Mouse (Mus musculus): ENCODE data around the gene Gm2056.
"Not testable (repeated sequence)": the region's sequence is repeated elsewhere in the genome, so short reads cannot be mapped to it uniquely, and the experiment has no call there.

The Gm2056 gene

GRCm38 (mm10) chr12:88026704-88027103 lies at the start of gene Gm2056:
Gene Gm2056 (plus strand): TSS chr12:88027004.
- DNase-seq (ENCODE audit: low read depth): not testable (repeated sequence)

DNA sequence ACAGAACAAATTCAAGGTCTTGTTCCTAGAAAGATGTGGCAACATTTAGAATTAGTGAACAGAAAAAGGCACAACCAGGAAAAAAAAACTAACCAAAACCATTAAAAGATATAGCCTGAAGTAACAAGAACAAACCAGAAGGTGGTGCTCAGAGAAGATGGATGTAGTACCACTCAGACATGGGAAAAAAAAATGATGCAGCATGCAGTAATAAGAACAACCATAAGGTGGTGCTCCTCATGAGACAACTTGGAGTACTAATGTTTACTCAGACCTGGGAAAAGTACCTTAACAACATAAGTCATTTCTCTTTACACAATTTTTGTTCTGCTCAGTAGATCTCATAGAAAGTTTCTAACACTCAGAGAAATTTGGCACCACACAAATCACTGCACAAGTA lies 42.8 kb upstream of the Gm2056 start:
- not testable (repeated sequence) for DNase-seq (ENCODE audit: low read depth)

GRCm38 (mm10) chr12:88004118-88004517 lies 22.7 kb upstream of the Gm2056 start:
- DNase-seq (ENCODE audit: low read depth): not testable (repeated sequence)

DNA sequence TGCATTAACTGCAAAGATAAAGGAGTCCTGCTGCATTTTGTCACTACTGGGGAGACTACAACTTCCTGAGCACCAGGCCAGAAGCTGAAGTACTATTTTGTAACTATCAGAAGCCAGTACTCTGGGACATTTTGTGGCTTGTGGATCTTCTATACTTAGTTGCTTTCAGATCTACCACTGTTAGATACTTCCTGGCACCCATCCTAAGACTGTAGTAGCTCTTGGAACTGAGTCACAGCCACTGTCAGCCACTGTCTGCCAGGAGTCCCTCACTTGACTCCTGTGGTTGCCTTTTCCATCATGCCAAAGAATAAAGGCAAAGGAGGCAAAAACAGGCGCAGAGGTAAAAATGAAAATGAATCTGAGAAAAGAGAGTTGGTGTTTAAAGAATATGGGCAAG lies 15.3 kb upstream of the Gm2056 start, which contains the start of gene Gm2075:
Gene Gm2075 (plus strand): TSS at position 301 of the 400 bp plus-strand sequence.
- DNase-seq (ENCODE audit: low read depth): not testable (repeated sequence)

- not testable (repeated sequence) for DNase-seq (ENCODE audit: low read depth)
Observed at GRCm38 (mm10) chr12:88018671-88019070, 8.1 kb upstream of the Gm2056 start, which contains the start of gene Gm6803. Gene Gm6803 (minus strand): TSS chr12:88018771.

GRCm38 (mm10) chr12:88032250-88032649 lies 5.4 kb downstream of the Gm2056 start:
- DNase-seq (ENCODE audit: low read depth): not testable (repeated sequence)

DNA sequence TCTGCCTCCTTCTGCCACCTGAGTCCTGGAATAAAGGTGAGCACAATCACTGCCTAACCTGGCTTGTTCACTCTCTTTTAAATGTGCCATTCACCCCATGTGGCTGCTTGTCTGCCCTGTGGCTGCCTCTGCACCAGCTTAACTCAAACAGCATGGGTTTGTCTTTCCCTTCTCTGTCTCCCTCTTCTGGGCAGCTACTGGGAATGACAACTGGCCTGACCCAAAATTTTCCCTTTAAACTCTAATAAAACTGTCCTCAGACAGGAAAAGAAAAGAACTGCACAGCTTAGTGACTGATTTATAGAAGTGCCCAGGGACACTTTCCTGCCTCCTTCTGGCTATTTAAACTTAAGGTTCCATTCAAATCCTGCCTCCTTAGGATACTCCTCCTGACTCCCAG lies 12.3 kb downstream of the Gm2056 start:
- DNase-seq (ENCODE audit: low read depth): not testable (repeated sequence)

- not testable (repeated sequence) for DNase-seq (ENCODE audit: low read depth)
Observed at GRCm38 (mm10) chr12:88039703-88040102, 12.9 kb downstream of the Gm2056 start.

DNA sequence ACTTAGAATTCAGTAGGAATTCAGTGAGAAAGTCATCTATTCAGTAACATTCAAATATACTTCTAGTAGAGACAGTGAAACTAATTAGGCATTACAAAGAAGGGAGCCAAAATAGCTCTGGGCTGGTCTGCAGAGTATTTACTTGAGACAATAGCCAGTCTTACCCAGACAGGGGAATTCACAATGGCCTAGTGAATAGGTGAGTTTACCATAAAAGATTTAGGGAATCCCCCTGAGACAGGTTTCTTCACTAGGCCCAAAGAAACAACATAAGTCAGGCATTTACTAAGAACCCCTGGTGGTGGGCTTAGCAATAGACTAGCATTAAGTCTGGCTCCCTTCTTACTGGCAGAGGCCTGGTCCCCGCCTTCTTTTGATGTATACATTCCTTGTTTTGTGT lies 18.4 kb downstream of the Gm2056 start:
- not testable (repeated sequence) for DNase-seq (ENCODE audit: low read depth)

All from fibroblast of lung, adult 2 months (primary cell).